Mouse (Mus musculus) midbrain, embryonic 11.5 days (tissue): ENCODE data around the gene Rint1. TPM values are rescaled to one million over a fixed set of nuclear protein-coding genes. Genes with fewer than 3 reads are reported as not detected.

Experiments
- ATAC-seq: fragments of 200-750 bp; cut with Nextera tagmentation; 2 replicates; pipeline ENCODE4 v1.8.0; 2017; ENCODE audit warnings: moderate TSS enrichment, moderate library complexity; ENCODE audit not compliant: low FRiP score
- DNase-seq: peaks from one replicate; pipeline ENCODE4 v3.0.0; 2015; ENCODE audit warnings: low spot score; ENCODE audit errors: missing footprints
- H3K27ac ChIP-seq: fragments of 300-500 bp; sonication (generic); 2 replicates; pipeline ENCODE4 v1.5.1; 2014; ENCODE audit warnings: low read depth, low read length
- H3K27me3 ChIP-seq: fragments of 300-500 bp; sonication (generic); 2 replicates; pipeline ENCODE4 v1.6.1; 2014; ENCODE audit warnings: mild to moderate bottlenecking, low read length, moderate library complexity, mixed read lengths; ENCODE audit not compliant: control insufficient read depth, insufficient read depth
- H3K36me3 ChIP-seq: fragments of 300-500 bp; sonication (generic); 2 replicates; pipeline ENCODE4 v1.6.1; 2014; ENCODE audit warnings: mild to moderate bottlenecking, low read length, moderate library complexity, mixed read lengths; ENCODE audit not compliant: control insufficient read depth, insufficient read depth
- H3K4me1 ChIP-seq: fragments of 300-500 bp; sonication (generic); 2 replicates; pipeline ENCODE4 v1.6.1; 2014; ENCODE audit warnings: low read length; ENCODE audit not compliant: control insufficient read depth, insufficient read depth
- H3K4me2 ChIP-seq: fragments of 300-500 bp; sonication (generic); 2 replicates; pipeline ENCODE4 v1.6.1; 2014; ENCODE audit warnings: mild to moderate bottlenecking, moderate library complexity
- H3K4me3 ChIP-seq: fragments of 300-500 bp; sonication (generic); 2 replicates; pipeline ENCODE4 v1.5.1; 2014; ENCODE audit warnings: low read depth, low read length
- H3K9ac ChIP-seq: fragments of 300-500 bp; sonication (generic); 2 replicates; pipeline ENCODE4 v1.6.1; 2014; ENCODE audit warnings: low read length
- H3K9me3 ChIP-seq: fragments of 300-500 bp; sonication (generic); 2 replicates; pipeline ENCODE4 v1.6.1; 2016; ENCODE audit warnings: low read length; ENCODE audit not compliant: control insufficient read depth
- WGBS: fragments of 180-500 bp; shearing (Covaris S2); extraction: QIAGEN DNeasy Blood & Tissue Kit; methylation state at CpG from one replicate; pipeline ENCODE4 v1.1.7; 2014; 5-methylcytosine and 5-hydroxymethylcytosine counted together
- polyA plus RNA-seq: library from polyadenylated mRNA; unstranded; fragments of >200 nt; fragmentation: Nextera tagmentation; extraction: Ambion mirVana; gene quantifications from 2 replicates; pipeline ENCODE4 v1.2.1, GENCODE M21; 2014

Rint1 gene
- polyA plus RNA-seq, 1 experiment from 2014 or later = 24.9 TPM

DNA sequence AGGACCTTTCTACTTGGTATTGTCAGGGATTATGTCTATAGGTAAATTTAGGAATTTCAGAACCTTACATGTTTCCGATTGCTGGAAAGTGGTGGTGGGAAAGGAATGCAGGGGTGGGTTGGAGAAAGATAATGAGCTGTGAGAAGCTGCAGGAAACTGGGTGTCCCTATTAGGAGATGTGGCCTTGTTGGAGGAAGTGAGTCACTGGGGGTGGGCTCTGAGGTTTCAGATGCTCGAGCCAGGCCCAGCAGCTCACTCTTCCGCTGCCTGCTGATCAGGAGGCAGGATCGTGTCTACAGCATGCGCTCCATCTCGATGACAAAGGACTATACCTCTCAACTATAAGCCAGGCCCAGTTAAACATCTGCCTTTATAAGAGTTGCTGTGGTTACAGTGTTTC lies 13.3 kb upstream of the Rint1 start:
- no peak overlapping the region for H3K9ac ChIP-seq
- no peak overlapping the region for H3K27ac ChIP-seq
- H3K4me1 ChIP-seq = no peaks in the 10 kb centered on the region
- H3K36me3 ChIP-seq = peaks cover 2% of the 10 kb centered on the region; the same call in 1 of the 2 replicates
- DNase-seq (no peak), ATAC-seq (no peak)
- no peaks in the 10 kb centered on the region for H3K27me3 ChIP-seq
- no peaks in the 10 kb centered on the region for H3K9me3 ChIP-seq
- no peak overlapping the region for H3K4me3 ChIP-seq
- 91% methylated on average over 6 of the region's 6 CpGs for WGBS
- H3K4me2 ChIP-seq = no peak overlapping the region

DNA sequence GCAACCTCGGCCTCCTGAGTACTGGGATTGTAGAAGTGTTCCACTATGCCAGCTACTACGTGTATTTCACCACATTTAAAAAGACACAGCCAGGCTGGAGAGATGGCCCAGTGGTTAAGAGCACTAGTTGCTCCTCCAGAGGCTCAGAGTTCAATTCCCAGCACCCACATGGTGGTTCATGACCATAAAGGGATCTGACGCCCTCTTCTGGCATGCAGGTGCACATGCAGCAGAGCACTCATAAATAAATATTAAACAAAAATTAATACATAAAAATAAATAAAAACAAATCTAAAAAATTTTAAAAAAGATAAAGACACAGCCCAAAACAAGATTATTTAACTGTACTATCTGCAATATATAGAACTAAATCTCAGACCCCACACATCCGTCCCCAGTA lies 7.0 kb upstream of the Rint1 start:
- Histone ChIP-seq H3K36me3 (peaks cover 2% of the 10 kb centered on the region; the same call in 1 of the 2 replicates), H3K4me2 (no peak overlapping the region), H3K4me3 (no peak overlapping the region), H3K4me1 (peaks cover 10% of the 10 kb centered on the region; the same call in 1 of the 2 replicates), H3K27me3 (no peaks in the 10 kb centered on the region), H3K9ac (no peak overlapping the region), H3K9me3 (no peaks in the 10 kb centered on the region), H3K27ac (no peak overlapping the region)
- ATAC-seq (no peak), DNase-seq (no peak)
- 88% methylated on average over 4 of the region's 4 CpGs for WGBS

DNA sequence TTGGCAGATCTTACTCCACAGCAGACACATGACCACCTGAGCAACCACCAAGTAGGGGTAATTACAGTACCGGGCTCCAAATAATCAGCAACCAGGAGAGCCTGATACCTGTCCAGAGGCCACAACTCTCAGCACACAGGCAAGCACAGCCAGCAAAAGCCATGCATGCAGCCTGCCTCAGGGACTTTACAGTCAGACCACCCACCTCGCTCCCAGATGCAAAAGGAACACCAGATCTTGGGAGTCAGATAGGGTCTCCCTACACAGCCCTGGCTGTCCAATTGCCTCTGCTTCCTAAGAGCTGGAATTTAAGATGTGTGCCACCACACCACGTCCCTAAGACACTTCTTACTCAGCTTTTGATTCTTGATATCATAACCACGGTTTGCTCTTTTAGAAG lies 6.3 kb upstream of the Rint1 start:
- Histone ChIP-seq H3K4me2 (no peak overlapping the region), H3K27ac (no peak overlapping the region), H3K4me1 (peaks cover 10% of the 10 kb centered on the region; the same call in 1 of the 2 replicates), H3K36me3 (peaks cover 2% of the 10 kb centered on the region; the same call in 1 of the 2 replicates), H3K9me3 (no peaks in the 10 kb centered on the region), H3K4me3 (no peak overlapping the region), H3K27me3 (no peaks in the 10 kb centered on the region), H3K9ac (no peak overlapping the region)
- DNase-seq (no peak), ATAC-seq (no peak)
- 86% methylated on average over 4 of the region's 4 CpGs for WGBS

DNA sequence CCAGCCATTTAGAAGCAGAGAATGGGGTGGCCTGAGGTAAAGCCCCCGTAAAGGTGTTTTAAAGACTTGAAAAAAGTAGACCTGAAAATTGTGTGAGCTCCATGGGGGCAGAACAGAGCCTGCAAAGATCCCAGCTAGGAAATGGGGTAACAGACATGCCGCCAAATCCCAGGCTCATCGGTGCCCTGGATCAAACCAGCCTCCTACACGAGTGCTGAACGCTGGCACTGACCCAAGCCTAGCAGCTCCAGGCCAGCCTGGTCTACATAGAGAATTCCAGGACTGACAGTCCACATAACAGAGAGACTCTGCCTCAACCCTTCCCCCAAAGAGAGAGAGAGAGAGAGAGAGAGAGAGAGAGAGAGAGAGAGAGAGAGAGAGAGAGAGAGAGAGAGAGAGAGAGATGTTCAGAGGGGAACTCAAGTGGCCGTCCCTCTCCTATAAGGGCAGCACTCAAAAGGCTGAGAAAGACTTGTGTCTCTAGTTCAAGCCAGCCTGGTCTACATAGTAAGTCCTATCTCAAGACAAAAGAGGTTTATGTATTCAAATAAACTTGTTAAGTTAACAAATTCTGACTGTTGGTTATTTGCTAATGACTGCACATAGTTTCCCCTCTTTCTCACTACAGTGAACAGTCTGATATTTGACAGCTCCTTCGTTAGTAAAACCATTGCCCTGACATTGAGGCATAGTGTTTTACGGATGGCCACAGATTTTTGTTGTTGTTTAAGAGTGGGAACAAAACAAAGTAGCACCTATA lies 5.3 kb upstream of the Rint1 start:
- H3K4me3 ChIP-seq = peak overlapping the region; percentile 50
- 53% methylated on average over 8 of the region's 8 CpGs for WGBS
- H3K4me1 ChIP-seq = peaks cover 10% of the 10 kb centered on the region; the same call in 1 of the 2 replicates
- no peaks in the 10 kb centered on the region for H3K9me3 ChIP-seq
- no peak for ATAC-seq
- H3K4me2 ChIP-seq = peak overlapping the region; percentile 55
- H3K9ac ChIP-seq = peak overlapping the region; percentile 67
- H3K27me3 ChIP-seq = no peaks in the 10 kb centered on the region
- no peak for DNase-seq
- H3K27ac ChIP-seq = no peak overlapping the region
- no peaks in the 10 kb centered on the region for H3K36me3 ChIP-seq

DNA sequence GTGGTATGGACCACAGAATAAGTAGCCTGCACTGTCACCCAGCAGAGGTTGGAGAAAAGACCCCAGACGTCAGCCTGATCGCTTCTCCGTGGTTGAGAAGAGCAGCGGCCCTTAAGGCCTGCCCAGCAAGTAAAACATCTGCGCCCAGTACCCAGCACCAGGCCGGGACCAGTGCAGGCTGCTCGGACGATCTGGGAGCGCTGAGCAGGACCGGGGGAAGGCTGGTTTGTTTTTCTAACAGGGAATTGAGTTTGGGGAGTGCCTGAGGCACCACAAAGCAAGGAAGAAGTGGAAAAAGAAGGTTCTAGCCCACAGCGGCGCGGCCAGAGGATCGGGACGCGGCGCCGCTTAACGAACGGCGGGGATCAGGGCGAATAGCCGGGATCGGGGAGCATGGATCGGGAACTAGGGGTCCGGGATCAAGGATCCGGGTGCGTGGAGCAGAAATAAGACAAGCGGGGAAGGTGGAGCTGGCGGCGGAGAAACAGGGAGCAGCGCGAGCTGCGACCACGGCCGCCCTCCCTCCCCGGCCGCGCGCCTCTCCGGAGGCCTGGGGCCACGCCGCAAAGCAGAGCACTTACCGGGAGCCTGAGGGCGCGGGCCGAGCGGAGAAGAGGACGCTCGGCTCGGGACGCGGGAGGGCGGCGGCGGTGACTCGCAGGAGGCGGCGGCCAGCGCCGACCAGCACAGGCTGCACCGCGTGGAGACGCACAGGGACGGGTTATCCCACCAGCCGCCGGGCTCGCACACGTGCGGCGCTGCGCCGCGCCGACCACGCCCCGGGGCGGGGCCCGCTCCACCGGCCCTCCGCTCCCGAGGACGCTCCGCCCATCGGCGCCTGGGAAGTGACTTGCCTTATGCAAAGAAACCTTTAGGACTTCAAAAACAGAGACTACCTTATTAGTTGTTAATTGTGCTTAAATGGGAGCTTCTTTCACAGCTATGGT lies 4.3 kb upstream of the Rint1 start, which contains the start of gene Pus7:
Pus7 (minus strand) TSS at position 781 of the 947 bp plus-strand sequence.
- WGBS = under 1% methylated on average over 82 of the region's 86 CpGs
- Histone ChIP-seq H3K27me3 (no peaks in the 10 kb centered on the region), H3K4me1 (peaks cover 12% of the 10 kb centered on the region), H3K4me2 (peak within 1 kb of the TSS; percentile 55), H3K27ac (no peak within 1 kb of the TSS), H3K4me3 (peak within 1 kb of the TSS; percentile 50), H3K36me3 (no peaks in the 10 kb centered on the region), H3K9me3 (no peaks in the 10 kb centered on the region), H3K9ac (peak within 1 kb of the TSS; percentile 67)
- peak; percentile 99 for DNase-seq
- ATAC-seq = peak; percentile 92

DNA sequence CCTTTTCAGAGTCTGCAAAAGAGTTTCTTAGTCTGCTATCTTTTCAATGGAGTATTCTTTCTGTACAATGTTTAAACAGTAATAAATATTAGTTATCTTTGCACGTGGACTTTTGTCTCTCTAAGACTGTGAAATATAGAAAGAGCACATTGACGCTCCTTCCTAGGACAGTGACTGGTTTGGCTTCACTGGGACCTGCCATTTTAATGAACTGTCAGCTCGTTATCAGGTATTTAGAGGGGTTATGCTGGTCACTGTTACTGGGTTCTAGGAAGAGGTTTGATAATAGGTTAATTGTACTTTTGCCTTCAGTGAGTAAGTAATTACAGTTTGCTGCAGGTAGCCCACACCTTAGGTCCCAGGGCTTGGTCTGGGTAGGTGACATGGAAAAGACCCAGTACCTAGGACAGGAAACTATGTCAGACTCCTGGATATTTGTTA lies 899 bp downstream of the Rint1 start:
- H3K9ac ChIP-seq = peak overlapping the region; percentile 89
- peak overlapping the region; percentile 83 for H3K4me2 ChIP-seq
- H3K9me3 ChIP-seq = no peaks in the 10 kb centered on the region
- peak overlapping the region; percentile 91 for H3K4me3 ChIP-seq
- peaks cover 8% of the 10 kb centered on the region for H3K4me1 ChIP-seq
- WGBS = 53% methylated on average over 3 of the region's 3 CpGs
- DNase-seq (no peak), ATAC-seq (no peak)
- no peaks in the 10 kb centered on the region for H3K27me3 ChIP-seq
- no peaks in the 10 kb centered on the region for H3K36me3 ChIP-seq
- H3K27ac ChIP-seq = no peak overlapping the region

DNA sequence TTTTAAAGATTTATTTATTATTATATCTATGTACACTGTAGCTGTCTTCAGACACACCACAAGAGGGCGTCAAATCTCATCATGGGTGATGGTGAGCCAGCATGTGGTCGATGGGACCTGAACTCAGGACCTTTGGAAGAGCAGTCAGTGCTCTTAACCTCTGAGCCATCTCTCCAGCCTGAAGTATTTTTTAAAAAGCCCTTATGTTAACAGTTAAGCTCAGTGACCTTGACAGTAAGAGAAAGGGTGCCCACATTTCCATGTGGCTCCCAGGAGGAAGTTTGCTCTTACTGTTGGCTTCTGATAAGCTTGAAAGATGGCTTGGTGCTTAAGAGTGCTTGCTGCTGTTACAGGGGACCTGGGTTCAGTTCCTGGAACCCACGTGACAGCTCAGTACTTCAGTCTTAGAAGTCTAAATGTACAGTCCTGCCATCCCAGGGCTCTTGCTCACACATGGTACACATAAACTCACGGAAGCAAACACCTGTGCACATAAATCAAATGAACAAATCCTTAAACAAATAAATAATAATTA lies 1.6 kb downstream of the Rint1 start:
- DNase-seq (no peak), ATAC-seq (no peak)
- Histone ChIP-seq H3K27ac (no peak overlapping the region), H3K27me3 (no peaks in the 10 kb centered on the region), H3K36me3 (no peaks in the 10 kb centered on the region), H3K4me3 (no peak overlapping the region), H3K4me1 (peaks cover 6% of the 10 kb centered on the region), H3K4me2 (no peak overlapping the region), H3K9ac (no peak overlapping the region), H3K9me3 (no peaks in the 10 kb centered on the region)
- WGBS = 87% methylated on average over 4 of the region's 4 CpGs

DNA sequence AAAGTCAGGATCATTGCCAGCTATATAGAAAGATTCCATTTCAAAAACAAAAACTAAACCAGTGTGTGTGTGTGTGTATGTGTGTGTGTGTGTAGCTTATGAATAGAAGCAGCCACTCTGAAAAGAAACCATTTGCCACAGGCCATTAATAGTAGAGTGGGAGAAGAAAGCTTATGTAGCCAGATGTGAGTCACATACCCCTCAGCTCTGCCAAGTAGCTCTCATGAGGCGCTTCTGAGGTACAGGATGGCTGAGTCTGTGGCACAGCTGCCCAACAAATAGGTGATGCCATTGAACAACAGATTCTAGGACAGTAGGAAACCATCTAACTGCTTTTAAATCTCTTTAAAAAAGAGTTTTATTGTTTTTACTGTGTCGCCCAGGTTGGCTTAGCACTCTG lies 5.2 kb downstream of the Rint1 start:
- Histone ChIP-seq H3K4me1 (peaks cover 6% of the 10 kb centered on the region), H3K27me3 (no peaks in the 10 kb centered on the region), H3K4me2 (no peak overlapping the region), H3K9me3 (no peaks in the 10 kb centered on the region), H3K27ac (no peak overlapping the region), H3K36me3 (no peaks in the 10 kb centered on the region; the same call in 1 of the 2 replicates), H3K4me3 (no peak overlapping the region), H3K9ac (no peak overlapping the region)
- WGBS = 92% methylated on average over 2 of the region's 2 CpGs
- ATAC-seq (no peak), DNase-seq (no peak)
